Mouse (Mus musculus) ES-Bruce4 (cell line): ENCODE results near the gene Srsf9. TPM values are rescaled to one million over a fixed set of nuclear protein-coding genes. Genes with fewer than 3 reads are reported as not detected.
A peak's percentile ranks its signal among the peaks of the same experiment; 100 is the strongest.

Experiments
- H3K27ac ChIP-seq: 2 replicates; pipeline ENCODE4 v1.5.1; 2012; ENCODE audit warnings: low read length, inconsistent platforms; ENCODE audit not compliant: insufficient read depth
- H3K27me3 ChIP-seq: 2 replicates; pipeline ENCODE4 v1.6.1; 2012; ENCODE audit warnings: mild to moderate bottlenecking, low read length, inconsistent platforms; ENCODE audit not compliant: control insufficient read depth, poor library complexity, insufficient read depth, severe bottlenecking
- H3K36me3 ChIP-seq: 2 replicates; pipeline ENCODE4 v1.6.1; 2012; ENCODE audit warnings: inconsistent platforms, mild to moderate bottlenecking, low read length, moderate library complexity; ENCODE audit not compliant: control insufficient read depth, poor library complexity, insufficient read depth, severe bottlenecking
- H3K4me1 ChIP-seq: one replicate; pipeline ENCODE4 v1.8.1; 2011; ENCODE audit warnings: low read length; ENCODE audit not compliant: control insufficient read depth, insufficient read depth
- H3K4me3 ChIP-seq: 2 replicates; pipeline ENCODE4 v1.5.1; 2011; ENCODE audit warnings: low read depth, mild to moderate bottlenecking, low read length
- H3K9ac ChIP-seq: 2 replicates; pipeline ENCODE4 v1.6.1; 2012; ENCODE audit warnings: low read depth, mild to moderate bottlenecking, inconsistent platforms; ENCODE audit not compliant: poor library complexity, severe bottlenecking
- H3K9me3 ChIP-seq: replicated peaks from 2 replicates; pipeline ENCODE4 v1.6.1; 2012; ENCODE audit warnings: mild to moderate bottlenecking, low read length, inconsistent platforms; ENCODE audit not compliant: control insufficient read depth, poor library complexity, insufficient read depth, severe bottlenecking
- CTCF ChIP-seq: IDR thresholded peaks from one replicate; pipeline ENCODE4 v1.8.1; 2011; ENCODE audit warnings: low read depth, low read length
- EP300 ChIP-seq: IDR thresholded peaks from 2 replicates; pipeline ENCODE4 v1.6.1; 2011; ENCODE audit warnings: low read depth, low read length; ENCODE audit not compliant: insufficient read depth
- POLR2A ChIP-seq: IDR thresholded peaks from one replicate; pipeline ENCODE4 v1.8.1; 2011; ENCODE audit warnings: low read length; ENCODE audit not compliant: insufficient read depth
- polyA plus RNA-seq: library from polyadenylated mRNA; stranded (reverse); fragments of >200 nt; gene quantifications from 2 replicates; pipeline ENCODE4 v1.2.4, GENCODE M21; 2011; ENCODE audit warnings: low read depth; ENCODE audit not compliant: missing spikeins, insufficient read depth, insufficient read length

Srsf9 gene
- polyA plus RNA-seq, 1 experiment: 111 TPM

DNA sequence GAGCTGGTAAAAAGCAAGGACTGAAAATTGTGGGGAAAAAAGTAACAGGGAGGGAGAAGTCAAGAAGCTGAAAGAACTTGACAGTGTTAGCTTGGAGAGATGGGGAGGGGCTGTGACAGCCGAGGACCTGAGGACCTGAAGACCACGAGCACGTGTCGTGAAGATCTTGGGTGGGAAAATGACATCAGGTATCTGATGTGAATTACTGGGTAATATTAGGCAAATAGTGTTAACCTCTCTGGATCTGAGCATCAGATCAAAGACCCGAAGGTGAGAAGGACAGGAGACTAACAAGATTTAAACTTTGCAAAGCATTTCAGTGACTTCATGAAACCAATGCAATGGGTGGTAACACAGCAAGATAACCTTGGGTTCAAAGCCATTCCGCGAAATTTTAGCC is 13.0 kb downstream of the Srsf9 start:
- H3K27me3 ChIP-seq: no peaks in the 10 kb centered on the region
- H3K36me3 ChIP-seq: peaks cover 30% of the 10 kb centered on the region
- H3K4me1 ChIP-seq: no peaks in the 10 kb centered on the region
- no peak for TF ChIP-seq POLR2A
- TF ChIP-seq EP300: no peak
- no peak for TF ChIP-seq CTCF
- no peak overlapping the region for H3K9ac ChIP-seq
- no peak overlapping the region for H3K27ac ChIP-seq
- no peak overlapping the region for H3K4me3 ChIP-seq
- no peaks in the 10 kb centered on the region for H3K9me3 ChIP-seq

GRCm38 (mm10) chr5:115340577-115341313 is 13.8 kb downstream of the Srsf9 start, which contains the start of the genes Gatc and Triap1:
TSS of gene Gatc (minus strand) at chr5:115341178.
TSS of gene Triap1 (plus strand) at chr5:115341225.
- Histone ChIP-seq H3K4me3 (peak within 1 kb of the TSS; percentile 76), H3K9me3 (no peaks in the 10 kb centered on the region), H3K27ac (no peak within 1 kb of the TSS), H3K27me3 (no peaks in the 10 kb centered on the region), H3K36me3 (peaks cover 31% of the 10 kb centered on the region), H3K4me1 (no peaks in the 10 kb centered on the region), H3K9ac (peak within 1 kb of the TSS; percentile 80)
- TF ChIP-seq EP300 (peak; percentile 70; the same call in 1 of the 2 replicates), CTCF (no peak), POLR2A (peak; percentile 34)

- Histone ChIP-seq H3K9ac (peak overlapping the region; percentile 80), H3K36me3 (peaks cover 31% of the 10 kb centered on the region), H3K4me1 (no peaks in the 10 kb centered on the region), H3K4me3 (peak overlapping the region; percentile 76), H3K27ac (no peak overlapping the region), H3K9me3 (no peaks in the 10 kb centered on the region), H3K27me3 (no peaks in the 10 kb centered on the region)
- TF ChIP-seq POLR2A (no peak), CTCF (no peak), EP300 (no peak)
Observed at GRCm38 (mm10) chr5:115341314-115342165, 14.6 kb downstream of the Srsf9 start.

- Histone ChIP-seq H3K27ac (no peak overlapping the region), H3K4me3 (peak overlapping the region; percentile 43; the same call in 1 of the 2 replicates), H3K36me3 (peaks cover 31% of the 10 kb centered on the region), H3K27me3 (no peaks in the 10 kb centered on the region), H3K9ac (no peak overlapping the region), H3K4me1 (no peaks in the 10 kb centered on the region), H3K9me3 (no peaks in the 10 kb centered on the region)
- TF ChIP-seq CTCF: peak; percentile 86
- no peak for TF ChIP-seq POLR2A
Observed at GRCm38 (mm10) chr5:115347564-115347963, 20.6 kb downstream of the Srsf9 start.

DNA sequence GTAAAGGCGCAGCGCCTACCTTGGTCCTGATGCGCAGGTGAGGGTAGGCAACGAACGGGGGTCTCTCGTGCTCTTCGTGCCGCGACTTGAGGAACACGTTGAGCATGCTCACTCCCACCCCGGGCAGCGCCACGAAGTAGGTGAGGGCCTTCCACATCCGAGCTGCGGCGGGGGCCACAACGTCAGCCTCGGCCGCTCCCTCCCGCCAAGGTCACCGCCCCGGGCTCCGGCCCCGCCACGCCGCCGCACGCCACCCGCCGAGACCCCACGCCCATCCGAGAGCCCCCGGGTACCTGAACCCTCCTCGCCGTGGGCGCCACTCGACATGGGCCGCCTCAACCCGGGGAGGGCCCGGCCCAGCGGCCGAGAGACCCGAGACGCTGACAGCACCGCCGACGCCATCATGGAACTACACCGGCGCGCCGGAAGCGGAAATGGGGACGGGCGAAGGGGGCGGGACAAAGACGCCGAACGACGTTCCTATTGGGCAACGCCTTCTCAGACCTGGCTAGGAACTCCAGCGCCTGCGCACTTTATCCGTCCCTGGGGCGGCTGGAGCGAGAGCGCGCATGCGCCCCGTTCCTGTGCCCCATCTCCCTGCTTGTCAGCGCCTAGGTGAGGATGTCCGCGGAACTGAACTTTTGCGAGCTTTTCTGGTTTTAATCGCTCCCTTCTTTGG is 21.7 kb downstream of the Srsf9 start, which contains the start of gene Cox6a1:
Cox6a1 (minus strand) TSS at position 436 of the 679 bp plus-strand sequence.
- H3K36me3 ChIP-seq: peaks cover 21% of the 10 kb centered on the region
- H3K4me1 ChIP-seq: no peaks in the 10 kb centered on the region
- H3K27me3 ChIP-seq: no peaks in the 10 kb centered on the region
- TF ChIP-seq EP300 (no peak), CTCF (no peak), POLR2A (peak; percentile 39)
- peak within 1 kb of the TSS; percentile 67 for H3K9ac ChIP-seq
- no peaks in the 10 kb centered on the region for H3K9me3 ChIP-seq
- peak within 1 kb of the TSS; percentile 10 for H3K27ac ChIP-seq
- peak within 1 kb of the TSS; percentile 90 for H3K4me3 ChIP-seq
